Mouse (Mus musculus): ENCODE measurements at regions not wholly inside any gene's neighbourhood (a gene's known extent, or its start where the extent isn't known, plus 50 kb on each side); places are given as distances from the start of the nearest gene placed in this dataset.

DNA sequence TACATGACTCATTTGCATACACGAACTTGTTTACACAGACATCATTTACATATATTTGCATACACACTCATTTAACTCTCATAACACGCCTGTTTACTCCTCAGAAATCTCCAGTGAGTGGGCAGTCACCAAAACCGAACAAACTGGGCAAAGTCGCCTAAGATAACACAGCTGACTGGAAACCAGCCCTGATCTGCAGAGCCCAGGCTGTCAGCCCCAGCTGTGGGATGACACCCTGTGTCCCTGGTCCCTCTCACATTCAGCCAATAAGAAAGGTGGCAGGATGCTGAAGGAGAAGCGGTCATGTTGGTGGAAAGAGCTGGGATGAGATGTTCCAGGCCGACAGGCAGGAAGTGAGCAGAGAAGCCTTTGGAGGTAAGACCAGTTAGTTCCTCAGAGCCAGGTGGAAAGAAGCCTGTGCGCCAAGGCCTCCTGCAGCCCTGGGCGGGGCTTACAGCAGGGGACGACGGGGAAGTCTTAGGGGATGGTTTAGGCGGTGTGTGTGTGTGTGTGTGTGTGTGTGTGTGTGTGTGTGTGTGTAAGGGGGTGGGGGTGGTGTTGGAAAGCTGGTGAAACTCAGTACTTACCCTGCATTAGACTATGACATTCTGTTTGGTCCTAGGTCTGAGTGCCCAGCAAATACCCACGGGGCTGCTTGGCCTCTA is 69.8 kb upstream of the Slc45a1 start:
- TF ChIP-seq CTCF (IDR thresholded peaks at IDR 0.05; ENCODE audit: extremely low read depth, insufficient read length, insufficient replicate concordance, low read depth, low read length) (no peak), POLR2A (IDR thresholded peaks at IDR 0.05; ENCODE audit: low read depth, low read length) (no peak)
